Mouse (Mus musculus) gastrocnemius, adult 18-20 months (tissue): Measurements from ENCODE around the gene 1700025G04Rik. TPM values are rescaled to one million over a fixed set of nuclear protein-coding genes. Genes with fewer than 3 reads are reported as not detected.
A peak's percentile ranks its signal among the peaks of the same experiment; 100 is the strongest.

Experiments used
- DNase-seq: peaks from one replicate; pipeline ENCODE4 v3.0.0; 2021; ENCODE audit warnings: low spot score
- total RNA-seq, 2 experiments: library from RNA; stranded (reverse); gene quantifications; 2 replicates each; pipeline ENCODE4 v1.2.3; 2021

1700025G04Rik gene
- total RNA-seq, 2 experiments from 2014 or later: 72.9 to 79.7 TPM

DNA sequence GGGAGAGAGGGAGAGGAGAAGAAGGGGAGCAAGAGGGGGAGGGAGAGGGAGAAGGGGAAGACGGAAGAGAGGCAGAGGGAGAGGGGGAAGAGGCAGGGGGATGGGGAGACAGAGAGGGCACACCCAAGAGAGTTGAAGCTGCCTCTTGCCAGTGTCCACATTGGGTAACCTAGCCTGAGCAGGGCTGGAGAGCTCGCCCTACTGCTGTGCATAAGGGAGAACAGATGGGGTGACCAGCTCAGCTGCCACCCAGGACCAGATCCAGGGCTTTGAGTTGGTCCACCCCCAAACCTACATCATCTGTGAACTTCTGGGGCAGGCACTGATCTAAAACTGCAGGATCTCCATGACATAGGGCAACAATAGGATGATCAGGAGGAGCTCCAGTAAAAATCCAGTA, 125.1 kb downstream of the 1700025G04Rik start:
- DNase-seq: no peak

- peak; percentile 28 for DNase-seq
These were observed 126.7 kb downstream of the 1700025G04Rik start for GRCm38 (mm10) chr1:151963248-151963647.

- no peak for DNase-seq
These were observed 127.8 kb downstream of the 1700025G04Rik start for GRCm38 (mm10) chr1:151962078-151962477.

GRCm38 (mm10) chr1:151961204-151961603, 128.7 kb downstream of the 1700025G04Rik start:
- DNase-seq: peak; percentile 34

GRCm38 (mm10) chr1:151959010-151959409, 130.9 kb downstream of the 1700025G04Rik start:
- DNase-seq: no peak

DNA sequence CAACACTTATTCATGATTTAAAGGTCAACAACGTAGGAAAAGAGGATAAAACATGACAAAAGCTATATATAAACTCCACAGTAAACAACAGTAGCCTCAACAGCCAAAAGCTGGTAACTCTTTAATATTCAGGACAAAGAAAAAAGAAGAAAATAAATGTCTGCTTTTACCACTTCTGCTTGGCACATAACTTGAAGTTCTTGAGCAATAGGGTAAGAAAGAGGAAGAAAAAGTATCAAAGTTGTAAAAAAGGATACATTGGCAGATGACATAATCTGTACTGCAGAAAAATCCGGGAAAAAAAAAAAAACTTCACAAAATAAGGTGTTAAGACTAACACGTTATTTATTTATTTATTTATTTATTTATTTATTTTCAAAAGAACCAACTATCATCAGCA, 131.5 kb downstream of the 1700025G04Rik start:
- DNase-seq: no peak

GRCm38 (mm10) chr1:151957669-151958068, 132.3 kb downstream of the 1700025G04Rik start:
- DNase-seq: no peak

- DNase-seq: no peak
These were observed 134.1 kb downstream of the 1700025G04Rik start for GRCm38 (mm10) chr1:151955866-151956265.

DNA sequence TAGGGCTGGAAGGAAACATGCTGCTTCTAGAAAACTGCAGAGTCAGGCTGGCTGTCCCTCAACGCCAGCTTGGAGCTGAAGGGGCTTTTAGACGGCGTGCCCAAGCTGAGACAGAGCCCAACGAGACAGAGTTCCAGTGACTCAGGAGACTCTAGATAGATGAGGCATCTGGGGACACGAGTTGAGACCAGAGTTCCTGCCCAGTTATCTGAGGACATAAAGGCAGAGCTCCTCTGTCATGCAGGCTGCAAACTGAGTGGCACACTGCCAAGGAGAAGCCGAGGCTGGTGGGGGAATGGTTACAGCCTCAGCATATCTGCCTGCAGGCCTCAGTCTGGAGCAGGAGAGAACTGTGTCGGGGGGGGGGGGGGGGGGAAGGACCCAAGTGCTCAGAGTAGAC, 136.4 kb downstream of the 1700025G04Rik start:
- DNase-seq: peak; percentile 83

DNA sequence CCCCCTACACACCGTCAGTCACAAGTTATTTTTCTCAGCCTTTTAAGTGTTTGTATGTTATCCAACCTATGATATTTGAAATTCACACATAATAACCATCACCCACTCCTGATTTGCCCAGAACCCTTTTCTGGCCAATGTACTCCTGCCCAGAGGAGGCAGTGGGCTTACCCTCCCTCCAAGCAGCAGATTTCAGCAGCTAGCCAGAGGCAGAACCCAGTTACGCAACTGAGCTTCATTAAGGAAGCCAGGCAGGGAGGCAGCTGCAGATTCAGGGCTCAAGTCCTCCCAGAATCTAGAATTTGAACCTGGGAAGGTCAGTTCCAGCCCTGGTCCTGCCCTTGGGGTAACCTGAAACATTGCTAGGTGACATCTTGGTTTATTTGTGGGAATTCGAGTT, 141.9 kb downstream of the 1700025G04Rik start:
- peak; percentile 40 for DNase-seq

DNA sequence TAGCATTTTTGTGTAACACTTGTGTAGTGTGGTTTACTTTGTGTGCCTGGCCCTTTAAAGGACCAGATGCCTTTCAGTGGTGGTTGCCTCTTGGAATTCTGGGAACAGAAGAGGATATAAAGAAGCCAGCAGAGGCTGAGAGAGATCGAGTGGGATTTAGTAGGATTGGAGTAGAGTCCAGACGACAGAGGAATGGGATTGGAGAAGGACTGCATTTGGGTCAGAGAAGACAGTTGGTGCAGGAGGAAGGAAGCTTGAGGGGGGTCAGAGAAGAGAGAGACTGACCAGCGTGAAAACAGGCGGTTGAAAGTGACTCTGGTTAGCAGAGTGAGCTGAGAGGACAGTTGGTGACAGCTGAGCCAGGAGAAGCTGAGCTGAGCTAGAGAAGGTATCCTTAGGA, 142.4 kb downstream of the 1700025G04Rik start:
- no peak for DNase-seq

DNA sequence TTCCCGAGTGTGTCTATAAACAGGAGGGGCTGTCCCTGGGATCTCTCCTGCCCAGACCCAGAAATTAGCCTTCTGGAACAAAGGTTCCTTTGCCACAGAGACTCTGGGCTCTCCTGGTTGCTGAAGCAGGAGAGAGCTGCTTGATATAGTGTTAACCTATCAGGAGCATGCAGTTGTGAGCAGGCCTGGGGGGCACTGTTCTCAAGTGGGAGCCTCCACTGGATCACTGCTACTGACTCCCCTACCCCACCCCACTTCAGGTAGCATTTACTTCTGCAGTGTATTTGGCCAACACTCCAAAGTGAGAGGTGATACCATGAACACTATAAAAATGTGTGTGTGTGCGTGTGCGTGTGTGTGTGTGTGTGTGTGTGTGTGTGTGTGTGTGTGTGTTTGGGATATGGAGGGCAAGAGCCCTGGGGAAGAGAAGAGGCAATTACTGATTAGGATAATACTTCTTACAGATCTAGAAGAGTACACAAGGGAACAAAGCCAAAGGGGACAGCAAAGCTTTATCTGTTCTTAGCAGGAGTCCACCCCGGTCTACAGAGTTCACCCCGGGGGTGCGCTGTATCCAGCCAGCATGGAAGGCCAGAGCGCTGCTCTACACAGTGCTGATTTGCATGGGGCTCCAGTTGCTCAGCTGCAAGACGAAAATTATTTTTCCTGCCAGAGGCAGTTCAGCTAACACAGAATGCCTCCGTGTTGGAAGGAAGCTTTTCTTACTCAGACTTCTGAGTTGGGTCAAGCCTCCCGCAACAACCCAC, 145.3 kb downstream of the 1700025G04Rik start:
- no peak for DNase-seq

DNA sequence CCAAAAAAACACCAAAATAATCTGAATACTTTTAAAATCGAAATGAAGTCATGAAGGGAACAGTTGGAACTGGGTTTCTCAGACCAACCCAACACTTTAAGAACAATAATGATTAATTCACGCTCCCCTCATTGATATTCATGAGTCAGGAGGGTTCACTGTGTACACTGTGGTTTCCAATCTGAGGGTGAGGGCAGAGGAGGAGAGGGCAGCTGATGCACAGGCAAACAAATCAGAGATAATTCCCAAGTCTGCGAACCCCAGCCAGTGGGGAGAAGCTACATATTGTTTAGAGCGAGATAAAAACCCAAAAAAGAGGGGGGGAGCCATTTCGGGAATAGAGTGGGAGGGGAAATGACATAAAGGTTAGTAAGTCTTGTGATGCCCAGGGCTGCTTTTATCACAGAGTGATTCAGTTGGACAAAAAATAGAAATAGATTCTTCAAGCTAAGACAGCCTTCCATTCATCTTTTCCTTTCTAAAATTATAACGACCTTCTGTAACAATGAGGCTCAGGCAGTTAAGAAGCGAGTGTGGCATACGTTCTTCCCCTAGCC, 146.2 kb downstream of the 1700025G04Rik start:
- no peak for DNase-seq

GRCm38 (mm10) chr1:151942972-151943654, 146.8 kb downstream of the 1700025G04Rik start:
- DNase-seq: no peak

- no peak for DNase-seq
These were observed 149.9 kb downstream of the 1700025G04Rik start for GRCm38 (mm10) chr1:151939987-151940386.

- DNase-seq: no peak
These were observed 150.4 kb downstream of the 1700025G04Rik start for GRCm38 (mm10) chr1:151939510-151939909.

- DNase-seq: no peak
These were observed 156.3 kb downstream of the 1700025G04Rik start for GRCm38 (mm10) chr1:151933605-151934004.

GRCm38 (mm10) chr1:151926826-151927225, 163.1 kb downstream of the 1700025G04Rik start:
- DNase-seq: no peak

DNA sequence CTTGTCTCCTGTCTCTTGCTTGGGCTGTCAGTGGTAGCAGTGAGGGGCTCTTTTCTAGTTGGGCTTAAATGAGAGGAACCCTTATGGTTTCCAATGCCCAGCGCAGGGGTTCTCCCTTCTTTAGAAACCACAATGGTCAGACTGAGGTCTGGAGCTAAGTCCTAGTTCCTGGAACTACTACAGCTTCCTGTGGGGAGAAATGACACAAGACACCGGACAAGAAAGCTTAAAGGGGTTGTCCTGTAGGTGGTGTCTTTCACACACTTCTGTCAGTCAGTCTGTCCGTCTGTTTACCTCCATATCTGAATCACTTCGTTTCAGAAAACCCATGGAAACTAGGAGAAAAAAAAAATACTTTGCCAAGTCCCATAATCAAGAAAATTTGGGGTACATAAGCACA, 163.8 kb downstream of the 1700025G04Rik start:
- no peak for DNase-seq

DNA sequence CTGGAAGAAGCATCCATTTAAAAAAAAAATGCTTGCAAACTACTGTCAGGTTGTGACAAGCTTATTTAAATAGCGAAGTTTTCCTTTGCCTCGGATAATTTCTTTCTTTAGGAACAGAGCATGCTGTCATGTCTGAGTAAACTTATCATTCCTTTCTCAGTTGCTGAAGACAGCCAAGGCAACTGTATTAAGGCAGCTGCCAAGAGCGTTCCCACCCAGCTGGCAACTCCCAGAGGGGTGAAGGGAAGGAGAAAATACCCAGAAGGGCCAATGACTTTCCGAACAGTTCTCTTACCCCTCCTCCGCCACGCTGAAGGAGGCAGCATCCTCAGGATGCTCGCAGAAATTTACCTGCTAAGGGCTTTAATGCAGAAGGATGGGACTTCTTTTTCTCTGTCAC, 164.2 kb downstream of the 1700025G04Rik start:
- peak; percentile 23 for DNase-seq

DNA sequence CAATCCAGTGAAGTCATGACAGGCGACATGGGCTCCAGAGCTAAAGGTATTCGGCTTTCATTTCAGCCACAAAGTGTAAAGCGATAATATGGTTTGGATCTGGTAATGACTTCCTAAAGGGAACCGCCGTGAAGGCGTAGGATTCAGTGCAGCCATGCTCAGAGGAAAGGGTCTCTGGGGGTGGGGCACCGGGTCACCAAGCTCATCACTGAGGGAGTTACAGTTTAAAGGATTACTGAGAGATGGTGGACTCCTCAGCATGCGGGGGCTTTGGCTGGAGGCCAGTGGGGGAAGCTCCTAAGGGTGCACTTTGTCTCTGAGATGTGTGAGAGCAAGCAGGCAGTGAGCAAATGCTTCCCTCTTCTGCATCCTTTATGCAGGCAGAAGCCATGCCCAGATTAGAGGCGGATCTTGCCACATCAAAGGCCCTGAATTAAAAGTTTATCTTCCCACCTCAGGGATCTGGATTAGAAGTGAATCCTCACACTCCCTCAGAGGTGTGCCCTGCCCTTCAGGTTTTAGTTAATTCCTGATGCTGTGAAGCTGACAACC, 171.0 kb downstream of the 1700025G04Rik start:
- no peak for DNase-seq

- no peak for DNase-seq
These were observed 172.2 kb downstream of the 1700025G04Rik start for GRCm38 (mm10) chr1:151917736-151918135.
